ENCODE assay signal across 9 mouse cellular contexts in the genomic region with DNA sequence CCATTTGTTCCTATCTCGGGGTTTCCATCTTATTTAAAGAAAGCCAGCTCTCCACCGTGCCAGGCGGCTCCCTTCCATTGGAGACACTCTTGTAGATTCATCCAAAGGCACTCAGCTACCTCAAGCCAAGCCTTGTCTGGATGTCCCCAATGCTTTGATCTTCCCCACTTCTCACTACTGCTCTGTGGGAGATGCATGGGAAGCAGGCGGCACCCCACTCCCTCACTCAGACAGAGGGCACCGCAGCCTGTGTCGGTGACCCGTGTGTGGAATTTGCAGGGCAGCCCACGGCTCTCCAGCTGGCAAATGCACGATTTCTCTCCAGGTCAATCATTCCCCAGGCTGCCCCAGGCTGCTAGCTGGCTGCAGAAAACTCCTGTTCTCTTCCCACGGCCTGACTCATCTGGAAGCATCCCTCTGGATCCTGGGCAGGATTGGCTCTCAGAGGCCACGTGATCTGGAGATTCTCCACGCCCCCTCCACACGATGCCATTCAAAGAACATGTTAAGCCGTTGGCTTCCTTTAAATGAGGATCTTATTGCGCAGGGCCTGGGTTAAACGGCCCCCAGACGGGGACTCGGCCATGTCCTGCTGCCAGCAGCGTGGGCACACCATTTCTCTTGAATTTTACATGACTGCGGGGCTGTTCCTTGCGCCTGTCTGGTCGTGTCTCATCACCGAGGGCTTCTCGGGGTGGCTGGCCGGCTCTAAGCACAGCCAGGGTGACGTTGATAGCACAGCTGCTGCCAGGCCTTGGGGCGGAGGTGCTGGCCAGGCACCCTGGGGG. TPM values are rescaled to one million over a fixed set of nuclear protein-coding genes. Genes with fewer than 3 reads are reported as not detected.
DNase-seq lines count a peak whose midpoint lies in the region; ATAC-seq lines count a peak whose summit lies in the region.
"Had no signal": no experiment of that assay in that cellular context is flagged by ENCODE, and none has a peak within 500 bp of the region (broad histone marks: within the 10 kb centered on the region; RNA-seq: fewer than 3 reads in every experiment).

No protein-coding gene starts in this region.

- 18% methylated on average over 27 of the region's 27 CpGs for WGBS in kidney, embryonic 14.5 days
- 19% methylated on average over 27 of the region's 27 CpGs for WGBS in heart, embryonic 15.5 days
- WGBS in midbrain, embryonic 16.5 days, result 15% methylated on average over 27 of the region's 27 CpGs

- no peaks in the 10 kb centered on the region for H3K36me3 ChIP-seq in kidney, embryonic 14.5 days (ENCODE audit: control insufficient read depth, insufficient read depth, low read length)
- H3K36me3 ChIP-seq in heart, embryonic 15.5 days, result no peaks in the 10 kb centered on the region
- no peaks in the 10 kb centered on the region for H3K36me3 ChIP-seq in midbrain, embryonic 16.5 days (ENCODE audit: control insufficient read depth, insufficient read depth, low read length)

- ATAC-seq in kidney, embryonic 14.5 days (ENCODE audit: low FRiP score, low TSS enrichment), result peak; percentile 87
- no peak for ATAC-seq in heart, embryonic 15.5 days (replicated peaks; ENCODE audit: insufficient number of reproducible peaks, insufficient read depth, low FRiP score, low read depth)
- peak; percentile 93 for ATAC-seq in midbrain, embryonic 16.5 days
- no peak for ATAC-seq in megakaryocyte, adult 5-6 weeks (ENCODE audit: poor library complexity, severe bottlenecking)

- no peaks in the 10 kb centered on the region for H3K9me3 ChIP-seq in kidney, embryonic 14.5 days (ENCODE audit: control insufficient read depth, low read length)
- H3K9me3 ChIP-seq in heart, embryonic 15.5 days (replicated peaks), result no peaks in the 10 kb centered on the region
- H3K9me3 ChIP-seq in midbrain, embryonic 16.5 days (replicated peaks; ENCODE audit: control insufficient read depth, low read length, poor library complexity, severe bottlenecking), result no peaks in the 10 kb centered on the region

- peaks cover 5% of the 10 kb centered on the region; the same call in 1 of the 2 replicates for H3K27me3 ChIP-seq in kidney, embryonic 14.5 days (ENCODE audit: control insufficient read depth, insufficient read depth, low read length)
- H3K27me3 ChIP-seq in heart, embryonic 15.5 days, result peaks cover 47% of the 10 kb centered on the region
- no peaks in the 10 kb centered on the region for H3K27me3 ChIP-seq in midbrain, embryonic 16.5 days (ENCODE audit: control insufficient read depth, insufficient read depth, low read depth, low read length)

- DNase-seq in kidney, adult 8-10 months, result no peak
- peak; percentile 87 for DNase-seq in embryo, embryonic 11 days
- peak; percentile 54 to 61 for DNase-seq in layer of hippocampus, postnatal 14 days (ENCODE audit: low spot score in 2 of 2)
- DNase-seq in thymus, postnatal 25 days, result no peak

- no peak overlapping the region for H3K27ac ChIP-seq in kidney, embryonic 14.5 days (ENCODE audit: low read depth, low read length)
- no peak overlapping the region for H3K27ac ChIP-seq in heart, embryonic 15.5 days
- peak overlapping the region; percentile 83 for H3K27ac ChIP-seq in midbrain, embryonic 16.5 days (ENCODE audit: low read length)
- H3K27ac ChIP-seq: macrophage had no signal

- no peak overlapping the region for H3K9ac ChIP-seq in kidney, embryonic 14.5 days (ENCODE audit: low read depth, low read length)
- H3K9ac ChIP-seq in heart, embryonic 15.5 days, result no peak overlapping the region
- peak overlapping the region; percentile 73 for H3K9ac ChIP-seq in midbrain, embryonic 16.5 days (ENCODE audit: low read depth, low read length)

- peak overlapping the region; percentile 12; the same call in 1 of the 2 replicates for H3K4me3 ChIP-seq in kidney, embryonic 14.5 days (ENCODE audit: low read length)
- H3K4me3 ChIP-seq in heart, embryonic 15.5 days, result no peak overlapping the region
- H3K4me3 ChIP-seq in midbrain, embryonic 16.5 days (ENCODE audit: low read depth, low read length), result peak overlapping the region; percentile 41

- H3K4me1 ChIP-seq in kidney, embryonic 14.5 days (ENCODE audit: control insufficient read depth, insufficient read depth, low read length), result no peaks in the 10 kb centered on the region; the same call in 1 of the 2 replicates
- no peaks in the 10 kb centered on the region for H3K4me1 ChIP-seq in heart, embryonic 15.5 days (replicated peaks)
- peaks cover 10% of the 10 kb centered on the region for H3K4me1 ChIP-seq in midbrain, embryonic 16.5 days (ENCODE audit: control insufficient read depth, insufficient read depth, low read length)

- H3K4me2 ChIP-seq in kidney, embryonic 14.5 days (replicated peaks; ENCODE audit: low read depth, low read length), result peak overlapping the region; percentile 43
- H3K4me2 ChIP-seq in heart, embryonic 15.5 days, result peak overlapping the region; percentile 36; the same call in 1 of the 2 replicates
- H3K4me2 ChIP-seq in midbrain, embryonic 16.5 days (ENCODE audit: low read length), result peak overlapping the region; percentile 80

RNA-seq across cellular contexts. Expression of a gene that starts 58.9 kb away (rescaled TPM):
- polyA plus RNA-seq in kidney, embryonic 14.5 days (2014; fragmentation: Nextera tagmentation; extraction: Ambion mirVana), result not detected in 2 replicates
- 0.90 TPM in 1 of 2 replicates, not detected in the other for polyA plus RNA-seq in heart, embryonic 15.5 days (2015; fragmentation: Nextera tagmentation; extraction: Ambion mirVana)
- not detected for total RNA-seq in layer of hippocampus, postnatal 14 days (2021)
- polyA plus RNA-seq in midbrain, embryonic 16.5 days (2015; fragmentation: Nextera tagmentation; extraction: Ambion mirVana), result not detected in 2 replicates
- total RNA-seq in megakaryocyte, adult 5-6 weeks (2015), result not detected in 2 replicates
- total RNA-seq in megakaryocyte, adult 5-6 weeks (2017), result not detected in 2 replicates
- polyA plus RNA-seq: macrophage had no signal

Comparison
In these comparisons a context has a peak if more than half of its experiments do, and no peak if none do; other contexts are left out.
1. ATAC-seq: peak in kidney, embryonic 14.5 days (single experiment) and midbrain, embryonic 16.5 days (single experiment); none in heart, embryonic 15.5 days (single experiment) and megakaryocyte, adult 5-6 weeks (single experiment).
2. DNase-seq: peak in embryo, embryonic 11 days (single experiment) and layer of hippocampus, postnatal 14 days (2 of 2); none in kidney, adult 8-10 months (0 of 2) and thymus, postnatal 25 days (single experiment).
3. Peak in every context shown above with its lines, with median percentiles within 50 percentile points of each other: H3K4me2 ChIP-seq.